Mouse (Mus musculus) embryonic facial prominence, embryonic 12.5 days (tissue): ENCODE results near the gene Tmem192. TPM values are rescaled to one million over a fixed set of nuclear protein-coding genes. Genes with fewer than 3 reads are reported as not detected.

Experiments used
- ATAC-seq: fragments of 200-750 bp; cut with Nextera tagmentation; 2 replicates; pipeline ENCODE4 v1.8.0; 2017; ENCODE audit not compliant: insufficient number of reproducible peaks, insufficient read depth, low FRiP score, low TSS enrichment
- H3K27ac ChIP-seq: fragments of 300-500 bp; sonication (generic); 2 replicates; pipeline ENCODE4 v1.5.1; 2016; ENCODE audit warnings: mild to moderate bottlenecking
- H3K27me3 ChIP-seq: fragments of 300-500 bp; sonication (generic); 2 replicates; pipeline ENCODE4 v1.6.1; 2016; ENCODE audit warnings: mild to moderate bottlenecking, moderate library complexity
- H3K36me3 ChIP-seq: fragments of 300-500 bp; sonication (generic); 2 replicates; pipeline ENCODE4 v1.6.1; 2016; ENCODE audit warnings: mild to moderate bottlenecking
- H3K4me1 ChIP-seq: fragments of 300-500 bp; sonication (generic); 2 replicates; pipeline ENCODE4 v1.6.1; 2016
- H3K4me2 ChIP-seq: fragments of 300-500 bp; sonication (generic); replicated peaks from 2 replicates; pipeline ENCODE4 v1.6.1; 2016; ENCODE audit warnings: mild to moderate bottlenecking, moderate library complexity
- H3K4me3 ChIP-seq: fragments of 300-500 bp; sonication (generic); 2 replicates; pipeline ENCODE4 v1.5.1; 2016; ENCODE audit warnings: mild to moderate bottlenecking
- H3K9ac ChIP-seq: fragments of 300-500 bp; sonication (generic); 2 replicates; pipeline ENCODE4 v1.6.1; 2016; ENCODE audit warnings: mild to moderate bottlenecking, moderate library complexity
- H3K9me3 ChIP-seq: fragments of 300-500 bp; sonication (generic); 2 replicates; pipeline ENCODE4 v1.6.1; 2016; ENCODE audit warnings: mild to moderate bottlenecking, moderate library complexity
- WGBS: fragments of 180-500 bp; shearing (Covaris S2); methylation state at CpG from one replicate; pipeline ENCODE4 v1.1.7; 2016; 5-methylcytosine and 5-hydroxymethylcytosine counted together
- polyA plus RNA-seq: library from polyadenylated mRNA; unstranded; fragments of >200 nt; fragmentation: Nextera tagmentation; extraction: Ambion mirVana; gene quantifications from 2 replicates; pipeline ENCODE4 v1.2.1, GENCODE M21; 2016

The Tmem192 gene
- 20.4 and 20.6 TPM in 2 replicates for polyA plus RNA-seq

- H3K4me1 ChIP-seq: peaks cover 4% of the 10 kb centered on the region; the same call in 1 of the 2 replicates
- peak; percentile 92 for ATAC-seq
- 2% methylated on average over 69 of the region's 73 CpGs for WGBS
- peak within 1 kb of the TSS; percentile 55 for H3K9ac ChIP-seq
- no peaks in the 10 kb centered on the region for H3K9me3 ChIP-seq
- peak within 1 kb of the TSS; percentile 77 for H3K4me3 ChIP-seq
- peak within 1 kb of the TSS; percentile 62 for H3K4me2 ChIP-seq
- peak within 1 kb of the TSS; percentile 60; the same call in 1 of the 2 replicates for H3K27ac ChIP-seq
- peaks cover 21% of the 10 kb centered on the region for H3K27me3 ChIP-seq
- H3K36me3 ChIP-seq: no peaks in the 10 kb centered on the region
Observed at GRCm38 (mm10) chr8:64946820-64947697, at the start of gene Tmem192. Gene Tmem192 (plus strand): TSS chr8:64947185.

- no peak overlapping the region for H3K27ac ChIP-seq
- H3K36me3 ChIP-seq: no peaks in the 10 kb centered on the region
- H3K4me3 ChIP-seq: no peak overlapping the region
- no peaks in the 10 kb centered on the region for H3K27me3 ChIP-seq
- no peak overlapping the region for H3K4me2 ChIP-seq
- H3K9ac ChIP-seq: no peak overlapping the region
- no peaks in the 10 kb centered on the region for H3K4me1 ChIP-seq
- no peaks in the 10 kb centered on the region for H3K9me3 ChIP-seq
- ATAC-seq: no peak
- 18% methylated on average over 4 of the region's 4 CpGs for WGBS
Observed at GRCm38 (mm10) chr8:64898710-64899109, 48.3 kb upstream of the Tmem192 start.

- H3K36me3 ChIP-seq: no peaks in the 10 kb centered on the region
- no peak overlapping the region for H3K4me2 ChIP-seq
- no peak overlapping the region for H3K4me3 ChIP-seq
- H3K9ac ChIP-seq: no peak overlapping the region
- no peak for ATAC-seq
- no peaks in the 10 kb centered on the region for H3K27me3 ChIP-seq
- no peaks in the 10 kb centered on the region for H3K9me3 ChIP-seq
- H3K4me1 ChIP-seq: no peaks in the 10 kb centered on the region
- H3K27ac ChIP-seq: no peak overlapping the region
- 95% methylated on average over 3 of the region's 3 CpGs for WGBS
Observed at GRCm38 (mm10) chr8:64900645-64901044, 46.3 kb upstream of the Tmem192 start.

- ATAC-seq: no peak
- Histone ChIP-seq H3K4me1 (no peaks in the 10 kb centered on the region), H3K27me3 (no peaks in the 10 kb centered on the region), H3K9ac (no peak overlapping the region), H3K4me2 (no peak overlapping the region), H3K9me3 (no peaks in the 10 kb centered on the region), H3K4me3 (no peak overlapping the region), H3K27ac (no peak overlapping the region), H3K36me3 (no peaks in the 10 kb centered on the region)
- 60% methylated on average over 7 of the region's 7 CpGs for WGBS
Observed at GRCm38 (mm10) chr8:64901527-64902156, 45.3 kb upstream of the Tmem192 start.

GRCm38 (mm10) chr8:64902191-64902590, 44.8 kb upstream of the Tmem192 start:
- 71% methylated on average over 12 of the region's 12 CpGs for WGBS
- ATAC-seq: no peak
- H3K4me3 ChIP-seq: no peak overlapping the region
- no peak overlapping the region for H3K4me2 ChIP-seq
- H3K27me3 ChIP-seq: no peaks in the 10 kb centered on the region
- H3K27ac ChIP-seq: no peak overlapping the region
- no peaks in the 10 kb centered on the region for H3K4me1 ChIP-seq
- no peaks in the 10 kb centered on the region for H3K36me3 ChIP-seq
- no peak overlapping the region for H3K9ac ChIP-seq
- no peaks in the 10 kb centered on the region for H3K9me3 ChIP-seq

- no peaks in the 10 kb centered on the region for H3K9me3 ChIP-seq
- ATAC-seq: no peak
- no peak overlapping the region for H3K4me3 ChIP-seq
- no peaks in the 10 kb centered on the region for H3K27me3 ChIP-seq
- H3K9ac ChIP-seq: no peak overlapping the region
- H3K4me1 ChIP-seq: no peaks in the 10 kb centered on the region
- H3K4me2 ChIP-seq: no peak overlapping the region
- H3K36me3 ChIP-seq: no peaks in the 10 kb centered on the region
- no peak overlapping the region for H3K27ac ChIP-seq
- WGBS: 68% methylated on average over 3 of the region's 3 CpGs
Observed at GRCm38 (mm10) chr8:64903778-64904177, 43.2 kb upstream of the Tmem192 start.

- no peaks in the 10 kb centered on the region for H3K9me3 ChIP-seq
- H3K4me1 ChIP-seq: no peaks in the 10 kb centered on the region
- H3K4me2 ChIP-seq: no peak overlapping the region
- H3K36me3 ChIP-seq: no peaks in the 10 kb centered on the region
- no peak overlapping the region for H3K9ac ChIP-seq
- no peaks in the 10 kb centered on the region for H3K27me3 ChIP-seq
- no peak overlapping the region for H3K4me3 ChIP-seq
- WGBS: 93% methylated on average over 2 of the region's 2 CpGs
- H3K27ac ChIP-seq: no peak overlapping the region
- ATAC-seq: no peak
Observed at GRCm38 (mm10) chr8:64910026-64910425, 37.0 kb upstream of the Tmem192 start.

GRCm38 (mm10) chr8:64916793-64917192, 30.2 kb upstream of the Tmem192 start:
- WGBS: 87% methylated on average over 5 of the region's 5 CpGs
- no peaks in the 10 kb centered on the region for H3K36me3 ChIP-seq

GRCm38 (mm10) chr8:64923329-64923728, 23.7 kb upstream of the Tmem192 start:
- H3K4me3 ChIP-seq: no peak overlapping the region
- ATAC-seq: no peak
- H3K9ac ChIP-seq: no peak overlapping the region
- H3K27ac ChIP-seq: no peak overlapping the region
- no peaks in the 10 kb centered on the region for H3K27me3 ChIP-seq
- 68% methylated on average over 3 of the region's 3 CpGs for WGBS
- H3K4me2 ChIP-seq: no peak overlapping the region
- no peaks in the 10 kb centered on the region for H3K36me3 ChIP-seq
- H3K9me3 ChIP-seq: no peaks in the 10 kb centered on the region
- peaks cover 6% of the 10 kb centered on the region; the same call in 1 of the 2 replicates for H3K4me1 ChIP-seq

More at GRCm38 (mm10) chr8:64916793-64917192, 30.2 kb upstream of the Tmem192 start:
- no peak overlapping the region for H3K9ac ChIP-seq
- H3K27ac ChIP-seq: no peak overlapping the region
- peaks cover 6% of the 10 kb centered on the region; the same call in 1 of the 2 replicates for H3K4me1 ChIP-seq
- no peak for ATAC-seq
- H3K4me3 ChIP-seq: no peak overlapping the region
- no peaks in the 10 kb centered on the region for H3K27me3 ChIP-seq
- no peaks in the 10 kb centered on the region for H3K9me3 ChIP-seq
- no peak overlapping the region for H3K4me2 ChIP-seq

- Histone ChIP-seq H3K4me3 (no peak overlapping the region), H3K4me1 (peaks cover 6% of the 10 kb centered on the region; the same call in 1 of the 2 replicates), H3K36me3 (no peaks in the 10 kb centered on the region), H3K27ac (no peak overlapping the region), H3K27me3 (no peaks in the 10 kb centered on the region), H3K9ac (no peak overlapping the region), H3K9me3 (no peaks in the 10 kb centered on the region), H3K4me2 (no peak overlapping the region)
- WGBS: 85% methylated on average over 4 of the region's 4 CpGs
- no peak for ATAC-seq
Observed at GRCm38 (mm10) chr8:64925762-64926161, 21.2 kb upstream of the Tmem192 start.

GRCm38 (mm10) chr8:64926355-64926754, 20.6 kb upstream of the Tmem192 start:
- no peaks in the 10 kb centered on the region for H3K9me3 ChIP-seq
- no peaks in the 10 kb centered on the region for H3K36me3 ChIP-seq
- H3K27ac ChIP-seq: no peak overlapping the region
- H3K4me2 ChIP-seq: no peak overlapping the region
- H3K9ac ChIP-seq: no peak overlapping the region
- H3K27me3 ChIP-seq: no peaks in the 10 kb centered on the region
- H3K4me1 ChIP-seq: peaks cover 2% of the 10 kb centered on the region; the same call in 1 of the 2 replicates
- ATAC-seq: no peak
- WGBS: 57% methylated on average over 3 of the region's 3 CpGs
- H3K4me3 ChIP-seq: no peak overlapping the region

GRCm38 (mm10) chr8:64928938-64929337, 18.0 kb upstream of the Tmem192 start:
- Histone ChIP-seq H3K36me3 (no peaks in the 10 kb centered on the region), H3K4me1 (no peaks in the 10 kb centered on the region), H3K4me2 (no peak overlapping the region), H3K9ac (no peak overlapping the region), H3K27me3 (no peaks in the 10 kb centered on the region), H3K9me3 (no peaks in the 10 kb centered on the region), H3K4me3 (no peak overlapping the region), H3K27ac (no peak overlapping the region)
- ATAC-seq: no peak
- whole genome bisulfite sequencing: 83% methylated on average over 6 of the region's 6 CpGs
